Mouse (Mus musculus) ES-Bruce4 (cell line): ENCODE results near the gene Pnrc2.

Experiments used
- CTCF ChIP-seq: IDR thresholded peaks from one replicate; pipeline ENCODE4 v1.8.1; 2011; ENCODE audit warnings: low read depth, low read length
- EP300 ChIP-seq: IDR thresholded peaks from 2 replicates; pipeline ENCODE4 v1.6.1; 2011; ENCODE audit warnings: low read depth, low read length; ENCODE audit not compliant: insufficient read depth
- POLR2A ChIP-seq: IDR thresholded peaks from one replicate; pipeline ENCODE4 v1.8.1; 2011; ENCODE audit warnings: low read length; ENCODE audit not compliant: insufficient read depth

- TF ChIP-seq POLR2A (no peak), CTCF (no peak), EP300 (no peak)
Measured at GRCm38 (mm10) chr4:135911531-135911930, 37.9 kb upstream of the Pnrc2 start.
